Mouse (Mus musculus): ENCODE data around the gene Naa80.

Naa80 gene

DNA sequence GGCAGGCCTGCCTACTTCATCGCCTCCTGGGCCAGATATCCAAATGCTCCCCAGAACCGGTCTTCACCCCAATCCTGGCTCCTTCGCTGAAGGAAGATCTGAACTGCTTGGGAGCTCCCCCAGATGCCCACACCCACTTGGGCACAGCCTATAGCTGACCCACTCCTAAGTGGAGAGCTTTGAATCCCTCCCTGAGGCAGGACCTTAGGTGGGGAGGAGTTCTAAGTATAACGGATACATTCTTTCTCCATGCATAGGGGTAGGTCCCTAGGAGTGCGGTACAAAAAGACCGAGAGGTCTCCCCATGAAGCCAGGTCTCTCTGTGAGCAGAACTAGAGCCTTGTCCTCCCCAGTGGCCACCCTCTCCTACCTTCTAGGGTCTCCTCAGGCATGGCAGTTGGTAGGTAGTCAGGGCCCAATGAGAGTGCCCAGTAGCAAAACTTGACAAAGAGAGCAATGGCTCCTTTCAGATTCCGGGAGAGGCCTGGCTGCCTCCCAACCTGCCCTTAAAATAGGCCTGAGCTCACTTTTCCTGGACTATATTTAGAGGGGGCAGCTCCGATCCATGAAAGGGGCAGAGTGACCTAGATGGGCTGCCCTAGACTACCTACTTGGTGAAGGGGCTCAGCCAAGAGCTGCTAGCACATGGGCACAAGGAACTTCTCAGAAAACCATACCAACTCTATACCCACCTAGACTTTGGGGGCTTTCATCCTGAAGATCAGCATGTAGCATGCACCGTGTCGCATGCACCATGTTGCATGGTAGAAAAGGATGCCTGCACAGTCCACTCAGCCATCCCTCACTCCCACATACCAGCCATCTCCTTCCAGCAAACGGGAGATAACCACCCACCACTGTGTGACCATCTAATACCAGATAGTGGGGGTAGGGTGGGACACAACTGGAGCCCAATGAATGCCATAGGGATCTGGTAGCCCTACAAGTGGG is 18.2 kb downstream of the Naa80 start:
- no peak for DNase-seq (ENCODE audit: low read depth, low spot score)

DNA sequence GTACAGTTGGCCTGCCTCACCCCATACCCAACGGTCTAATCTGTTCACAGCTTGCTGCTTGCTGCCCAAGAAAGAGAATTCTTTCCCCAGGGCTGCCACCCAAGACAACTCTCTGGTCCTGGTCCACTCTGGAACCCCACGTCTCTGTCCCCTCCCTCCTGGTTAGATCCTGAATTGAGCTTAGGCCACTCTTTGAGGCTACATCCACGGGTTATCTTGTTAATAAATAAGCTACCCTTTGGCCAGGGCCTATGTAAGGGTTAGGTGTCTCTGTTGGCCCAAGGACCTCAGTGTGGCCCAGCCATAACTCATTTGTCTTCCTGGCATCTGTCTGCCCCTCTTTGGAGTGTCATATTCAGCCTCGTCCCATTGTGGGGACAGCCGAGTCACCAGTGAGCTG is 19.7 kb downstream of the Naa80 start:
- DNase-seq (ENCODE audit: low read depth, low spot score), result no peak

DNA sequence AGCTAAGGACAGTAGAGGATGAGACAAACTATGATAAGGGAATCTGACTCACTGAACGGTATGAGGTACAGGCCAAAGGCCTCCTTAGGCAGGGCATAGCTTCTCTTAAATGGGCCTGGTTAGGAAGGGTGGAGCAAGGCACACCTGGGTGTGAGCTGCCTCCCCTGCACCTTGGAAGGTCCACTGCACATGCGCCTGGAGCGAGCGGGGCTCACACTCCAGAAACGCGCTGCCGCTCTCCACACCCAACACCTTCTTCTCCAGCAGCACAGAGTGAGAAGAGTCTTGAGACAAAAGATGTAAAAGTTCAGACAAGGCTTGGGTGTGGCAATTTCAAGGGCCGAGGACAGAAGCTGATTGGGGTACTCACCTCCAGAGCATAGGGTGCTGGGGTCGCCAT is 20.7 kb downstream of the Naa80 start:
- DNase-seq (ENCODE audit: low read depth, low spot score), result no peak

DNA sequence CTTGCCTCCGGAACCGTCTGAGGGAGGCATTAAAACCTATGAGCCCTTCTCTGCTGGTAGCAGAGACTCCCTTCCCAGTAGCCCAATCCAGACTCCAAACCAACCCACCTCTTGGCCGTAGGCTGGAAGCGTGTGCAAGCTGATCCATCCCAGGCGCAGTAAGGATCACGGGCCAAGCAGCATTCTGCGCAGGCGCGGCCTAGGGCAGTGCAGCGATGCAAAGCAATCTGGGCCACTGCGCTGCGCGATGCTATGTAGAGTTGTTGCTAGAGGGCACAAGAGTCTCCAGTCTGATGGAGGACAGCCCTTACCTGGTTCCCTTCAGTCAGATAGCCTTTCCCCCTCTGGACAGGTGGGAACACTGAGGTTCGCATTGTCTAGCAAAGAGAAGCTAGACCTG is 21.2 kb downstream of the Naa80 start:
- no peak for DNase-seq (ENCODE audit: low read depth, low spot score)

DNA sequence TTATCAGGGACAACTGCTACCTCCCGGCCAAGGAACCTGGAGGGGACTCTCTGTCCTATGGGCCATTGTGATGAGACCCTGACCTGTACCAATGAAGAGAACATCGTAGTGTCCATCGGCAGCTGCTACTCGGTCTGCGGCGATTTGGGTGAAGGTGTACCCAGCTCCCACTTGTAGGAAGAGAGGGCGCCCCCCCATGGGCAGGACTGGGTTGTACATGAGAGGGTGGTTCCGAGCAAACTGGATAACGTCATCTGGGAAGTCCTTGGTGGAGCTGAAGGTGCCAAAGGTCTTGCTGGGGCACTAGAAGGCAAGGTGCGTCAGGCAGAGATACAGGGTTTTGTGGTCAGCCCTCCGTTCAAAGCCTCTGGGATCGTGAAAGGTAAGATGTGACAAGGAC is 22.1 kb downstream of the Naa80 start:
- DNase-seq (ENCODE audit: low read depth, low spot score), result no peak

DNA sequence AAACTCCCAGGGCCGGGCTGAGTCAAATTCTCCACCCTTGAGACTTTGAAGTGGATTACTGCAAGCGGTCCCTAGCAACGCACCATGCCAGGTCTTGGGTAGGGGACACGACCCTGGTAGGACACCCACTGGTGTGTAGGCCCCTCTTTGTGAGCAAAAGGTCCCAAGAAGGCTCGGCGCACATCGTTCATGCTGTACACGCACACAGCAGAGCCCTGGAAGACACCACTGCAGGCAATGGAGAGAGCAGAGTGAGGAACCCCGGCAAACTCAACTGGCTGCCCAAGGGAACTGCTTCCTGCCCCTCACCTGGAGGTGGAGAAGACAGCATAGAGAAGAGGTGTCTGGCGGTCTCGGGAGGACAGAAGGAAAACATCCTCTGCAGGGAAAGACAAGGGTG is 22.6 kb downstream of the Naa80 start:
- DNase-seq (ENCODE audit: low read depth, low spot score), result no peak

DNA sequence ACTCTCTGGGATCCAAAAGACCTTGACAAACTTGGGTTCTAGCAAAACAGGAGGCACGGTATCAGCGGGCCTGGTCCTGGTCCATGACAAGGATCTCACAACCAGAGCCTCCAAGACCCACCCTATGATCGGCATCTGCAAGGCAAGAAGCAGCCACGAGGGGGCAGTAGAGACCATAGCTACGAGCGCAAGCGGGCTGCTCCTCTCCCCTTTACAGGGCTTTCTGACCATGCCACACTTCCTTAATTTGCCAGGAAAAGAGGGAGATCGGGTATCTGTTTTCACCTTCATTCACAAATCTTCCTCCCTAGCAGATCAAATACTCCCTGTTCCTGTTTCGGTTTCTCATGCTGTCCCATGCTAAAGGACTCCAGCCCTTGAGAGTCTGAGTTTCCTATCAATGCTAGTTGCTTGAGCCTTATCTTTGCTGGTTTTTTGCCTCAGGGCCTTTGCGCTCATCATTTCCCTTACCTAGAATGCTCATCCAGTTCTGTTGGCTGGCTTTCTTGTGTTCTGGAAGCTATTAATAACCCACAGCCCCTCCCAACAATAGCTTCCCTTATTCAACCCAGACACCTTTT is 23.5 kb downstream of the Naa80 start:
- DNase-seq (ENCODE audit: low read depth, low spot score), result peak; percentile 84

DNA sequence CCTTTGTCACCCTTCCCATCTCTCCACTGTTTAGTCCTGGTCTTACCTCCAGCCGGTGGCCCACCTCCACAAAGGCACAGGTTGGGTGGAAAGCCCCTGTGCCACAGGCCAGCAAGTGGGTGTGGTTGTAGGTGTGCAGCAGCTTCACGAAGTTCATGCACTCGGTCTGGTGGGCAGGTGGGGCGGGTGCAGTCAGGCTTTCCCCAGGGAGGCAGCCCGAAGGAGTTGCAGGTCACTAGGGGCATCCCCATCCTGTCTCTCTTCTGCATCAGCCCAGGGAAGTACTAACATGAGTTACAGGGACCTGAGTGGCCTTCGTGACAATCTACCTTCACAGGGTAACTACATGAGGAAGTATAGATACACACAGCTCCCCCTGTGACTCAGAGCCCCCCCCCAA is 24.6 kb downstream of the Naa80 start:
- no peak for DNase-seq (ENCODE audit: low read depth, low spot score)

DNA sequence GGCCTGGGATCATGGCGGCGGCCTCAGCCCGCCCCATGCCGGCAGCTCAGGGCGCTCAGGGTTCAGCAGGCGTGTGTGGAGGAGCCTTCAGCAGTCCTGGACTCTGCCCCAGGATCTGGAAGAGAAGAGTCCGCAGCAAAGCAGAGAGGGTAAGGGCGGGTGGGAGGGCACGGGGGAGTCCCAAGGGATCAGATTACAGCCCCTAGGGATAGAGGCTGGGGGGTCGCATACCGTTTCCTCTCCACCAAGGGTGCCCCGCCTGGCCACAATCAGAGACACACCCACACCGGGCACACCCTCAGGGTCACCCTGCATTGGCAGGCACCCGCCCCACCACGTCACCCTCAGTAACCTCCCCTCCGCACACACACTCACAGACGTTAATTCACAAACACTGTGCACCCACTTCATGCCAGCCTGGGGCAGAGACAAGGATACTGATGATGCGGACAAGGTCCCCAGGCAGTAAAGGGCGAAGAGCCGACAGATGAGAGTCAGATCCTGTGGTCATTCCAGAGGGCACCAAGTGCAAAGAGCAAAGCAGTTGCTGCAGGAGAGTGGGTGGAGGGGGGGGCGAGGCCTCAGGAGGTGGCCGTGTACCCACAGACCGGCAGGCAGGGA is 26.5 kb downstream of the Naa80 start:
- DNase-seq (ENCODE audit: low read depth, low spot score), result no peak

DNA sequence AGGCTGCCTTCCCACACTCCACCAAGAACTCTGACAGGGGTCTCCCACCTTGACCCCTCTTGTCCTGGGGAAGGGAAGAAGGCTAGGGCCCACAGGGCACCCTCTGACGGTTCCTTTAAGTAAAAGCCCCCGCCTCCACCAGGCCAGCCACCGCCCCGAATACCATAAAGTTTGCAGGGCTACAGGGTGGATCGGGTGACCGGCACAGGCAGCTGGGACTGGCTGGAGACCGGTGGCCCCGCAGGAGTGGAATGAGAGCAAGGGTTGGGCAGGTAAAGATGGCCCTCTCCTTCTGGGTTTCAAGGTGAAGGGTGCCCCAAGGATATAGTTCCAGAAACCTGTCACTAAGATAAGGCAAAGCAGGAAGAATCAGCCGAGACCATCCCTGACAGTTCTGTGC is 27.9 kb downstream of the Naa80 start:
- no peak for DNase-seq (ENCODE audit: low read depth, low spot score)

DNA sequence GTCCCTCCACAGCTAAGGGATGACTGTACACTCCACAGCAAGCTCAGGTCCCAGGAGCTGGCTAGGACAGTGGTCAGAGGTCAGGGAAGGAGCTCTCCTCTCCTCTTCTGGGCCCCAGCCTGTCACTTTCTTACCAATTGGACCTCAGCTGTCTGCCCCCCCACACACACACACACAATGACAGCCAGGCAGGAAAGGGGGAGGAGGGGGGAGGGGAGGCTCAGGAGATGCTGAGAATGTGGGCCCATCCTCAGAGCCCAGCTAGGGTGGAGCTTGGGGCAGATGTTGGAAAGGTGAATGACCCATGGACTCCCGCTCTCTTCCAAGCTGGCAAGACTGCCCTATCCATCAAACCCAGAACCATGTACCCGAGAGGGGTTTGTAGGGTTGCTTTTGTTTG is 28.3 kb downstream of the Naa80 start:
- DNase-seq (ENCODE audit: low read depth, low spot score), result no peak

DNA sequence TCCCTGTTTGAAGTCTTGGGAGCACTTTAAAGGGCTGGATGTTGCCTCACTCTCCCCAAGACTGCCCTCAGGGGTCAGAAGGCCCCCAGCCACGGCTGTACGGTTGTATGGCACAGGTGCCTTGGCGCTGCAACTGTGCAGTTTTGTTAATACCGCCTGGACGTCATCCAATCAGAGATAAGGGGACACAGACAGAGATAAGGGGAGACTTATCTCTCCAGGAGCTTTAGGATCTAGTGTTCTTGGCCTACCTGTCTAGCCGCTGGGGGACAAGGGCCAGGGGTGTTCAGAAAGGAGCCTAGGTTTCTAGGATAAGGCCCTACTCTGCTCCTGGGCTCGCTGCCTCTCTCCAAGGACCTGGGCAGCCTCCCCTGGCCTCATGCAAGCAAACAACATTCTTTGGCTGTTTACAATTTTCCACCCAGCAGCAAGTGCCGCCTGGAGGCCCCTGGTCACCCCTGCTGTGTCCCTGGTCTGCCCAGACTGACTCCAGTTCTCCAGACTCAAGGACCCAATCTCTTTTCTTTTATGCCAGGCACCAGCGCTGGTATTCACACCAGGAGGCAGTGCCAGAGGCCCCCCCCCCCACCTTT is 29.1 kb downstream of the Naa80 start:
- DNase-seq (ENCODE audit: low read depth, low spot score), result no peak

DNA sequence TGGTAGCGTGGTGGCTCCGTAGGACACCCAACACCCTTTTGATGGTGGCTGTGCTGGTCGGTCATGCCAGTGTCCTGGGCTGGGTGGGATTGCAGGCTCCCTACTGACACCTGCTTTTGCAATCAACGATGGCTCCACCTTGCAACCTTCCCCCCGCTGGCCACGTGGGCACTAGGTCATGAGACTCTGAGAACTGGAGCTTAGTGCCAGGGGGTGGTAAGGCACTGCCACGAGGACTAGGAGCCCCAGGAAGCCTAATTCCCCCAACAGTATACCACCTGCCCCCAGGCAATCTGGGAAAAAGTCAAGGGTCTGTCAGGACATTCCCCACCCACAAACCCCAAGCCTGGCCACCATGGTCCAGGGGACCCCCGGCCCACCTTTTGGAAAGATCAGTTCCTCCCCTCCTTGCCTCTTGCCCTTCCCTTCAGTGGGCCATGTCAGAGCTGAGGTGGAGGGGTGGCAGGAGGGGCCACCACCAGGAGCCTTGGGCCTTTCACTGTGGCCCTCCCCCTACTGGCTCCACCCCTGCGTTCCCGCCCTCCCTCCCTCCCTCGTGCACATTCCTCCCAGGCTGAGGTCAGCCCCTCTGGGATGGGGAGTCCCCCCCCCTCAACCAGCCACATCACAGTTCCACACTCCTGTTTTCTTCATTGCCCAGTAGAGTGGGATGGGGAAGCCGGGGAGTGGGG is 30.2 kb downstream of the Naa80 start, which contains the start of gene Sema3b:
Gene Sema3b (minus strand): TSS at position 489 of the 692 bp plus-strand sequence.
- no peak for DNase-seq (ENCODE audit: low read depth, low spot score)

DNA sequence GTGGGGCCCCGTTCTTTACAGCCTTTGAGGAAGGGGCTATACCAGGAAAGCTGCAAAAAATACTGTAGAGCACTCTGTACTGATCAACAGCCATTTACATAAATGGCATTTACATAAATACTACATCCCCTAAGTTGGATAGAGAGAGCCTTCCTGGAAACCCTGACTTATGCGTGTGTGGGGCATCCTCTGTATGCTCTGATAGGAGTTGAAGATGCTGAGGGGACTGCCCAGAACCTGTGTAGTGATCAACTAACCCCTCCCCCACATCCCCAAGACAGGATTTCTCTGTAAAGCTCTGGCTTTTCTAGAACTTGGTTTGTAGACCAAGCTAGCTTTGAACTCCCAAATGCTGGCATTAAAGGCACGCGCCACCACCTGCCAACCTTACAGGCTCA is 30.7 kb downstream of the Naa80 start:
- DNase-seq (ENCODE audit: low read depth, low spot score), result no peak

DNA sequence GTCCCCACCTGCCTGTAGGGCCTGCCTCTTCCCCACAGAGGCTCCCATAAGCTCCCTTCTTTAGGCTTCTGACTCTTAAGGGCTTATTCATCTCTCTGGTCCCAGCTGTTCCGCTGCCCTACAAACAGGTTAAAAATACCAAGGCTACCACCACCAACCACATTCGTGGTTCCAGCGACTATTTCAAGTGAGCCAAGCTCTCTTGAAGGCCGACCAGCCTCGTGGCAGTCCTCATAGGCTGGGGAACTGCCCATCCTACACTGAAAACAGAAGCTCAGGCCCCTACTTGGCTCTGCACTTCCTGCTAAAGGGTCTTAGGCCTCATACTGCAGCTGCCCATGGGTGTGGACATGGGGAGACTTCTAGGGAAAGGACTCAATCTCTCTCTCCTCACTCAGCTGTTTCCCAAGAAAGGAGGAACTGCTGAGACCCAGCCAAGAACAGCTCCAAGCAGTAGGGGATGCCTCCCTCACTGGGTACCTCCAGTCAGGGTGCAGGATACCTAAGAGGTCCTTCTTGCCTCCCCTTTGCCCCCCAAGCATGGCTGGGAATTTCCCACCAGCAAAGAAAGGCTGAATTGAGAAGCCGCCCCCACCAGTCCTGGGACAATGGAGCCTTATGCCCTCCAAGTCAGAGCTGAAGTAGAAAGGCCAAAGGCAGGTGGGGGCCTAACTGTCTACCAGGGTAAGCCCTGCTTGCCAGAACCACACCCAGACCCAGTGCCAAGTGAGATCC is 32.9 kb downstream of the Naa80 start:
- DNase-seq (ENCODE audit: low read depth, low spot score), result no peak

DNA sequence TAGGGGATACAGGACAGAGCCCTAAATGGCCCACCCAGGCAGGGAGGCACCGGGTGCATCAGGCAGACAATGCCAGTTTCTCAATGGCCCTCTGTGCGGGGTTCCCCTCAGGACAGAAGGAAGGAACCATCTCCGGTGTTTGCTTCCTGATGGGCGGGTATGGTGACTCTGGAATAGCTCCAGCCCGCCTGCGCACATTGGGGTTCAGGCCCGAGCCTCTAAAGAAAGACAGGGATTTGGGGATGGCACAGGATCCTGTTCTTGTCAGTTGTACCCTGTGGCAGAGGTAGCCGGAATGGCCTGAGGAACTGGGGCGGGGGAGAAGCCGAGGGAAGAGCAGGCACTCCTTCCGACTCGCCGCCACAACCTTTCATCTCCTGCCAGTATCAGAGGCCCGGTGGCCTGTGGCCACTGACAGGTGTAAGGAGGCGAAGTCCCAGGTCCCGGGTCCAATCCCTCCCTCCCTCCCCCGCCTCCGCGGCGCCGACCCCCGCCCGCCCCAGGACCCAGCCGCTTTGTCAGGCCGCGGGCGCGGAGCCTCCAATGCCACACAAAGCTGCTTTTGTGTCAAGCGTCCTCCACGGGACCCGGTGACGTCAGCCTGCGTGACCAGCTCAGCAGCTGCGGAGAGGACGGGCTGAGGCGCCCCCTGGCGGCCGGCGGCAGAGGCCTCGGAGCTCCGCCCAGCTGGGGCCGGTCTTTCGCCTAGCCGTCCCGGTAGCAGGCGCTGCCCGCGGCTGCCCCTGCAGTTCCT is 33.7 kb downstream of the Naa80 start:
- DNase-seq (ENCODE audit: low read depth, low spot score), result peak; percentile 98

DNA sequence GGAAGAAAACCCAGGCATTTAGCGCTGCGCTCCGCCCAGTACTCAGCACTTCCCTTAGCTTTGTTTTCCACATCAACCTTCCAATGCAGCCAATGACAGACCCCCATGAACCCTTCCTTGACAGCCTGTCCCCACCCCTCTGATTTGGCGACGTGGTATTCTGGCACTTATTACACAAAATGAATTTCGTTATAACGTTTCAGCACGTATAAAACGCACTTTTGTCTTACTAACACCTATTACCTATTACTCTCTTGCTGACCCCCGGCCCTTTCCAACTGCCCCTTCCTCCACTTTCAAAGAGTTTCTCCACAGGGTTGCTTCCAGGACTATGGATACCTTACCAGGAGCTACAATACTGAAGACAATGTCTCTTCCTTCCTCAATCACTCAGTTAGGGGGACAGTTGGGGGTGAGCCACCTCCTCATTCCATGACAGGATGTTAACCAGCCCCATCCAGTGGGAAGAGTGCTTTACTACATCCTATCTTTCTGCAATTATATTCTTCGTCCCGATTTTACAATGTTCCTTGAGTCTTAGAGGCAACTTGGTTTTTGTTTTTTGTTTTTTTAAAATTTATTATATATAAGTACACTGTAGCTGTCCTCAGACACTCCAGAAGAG is 34.4 kb downstream of the Naa80 start:
- DNase-seq (ENCODE audit: low read depth, low spot score), result no peak

DNA sequence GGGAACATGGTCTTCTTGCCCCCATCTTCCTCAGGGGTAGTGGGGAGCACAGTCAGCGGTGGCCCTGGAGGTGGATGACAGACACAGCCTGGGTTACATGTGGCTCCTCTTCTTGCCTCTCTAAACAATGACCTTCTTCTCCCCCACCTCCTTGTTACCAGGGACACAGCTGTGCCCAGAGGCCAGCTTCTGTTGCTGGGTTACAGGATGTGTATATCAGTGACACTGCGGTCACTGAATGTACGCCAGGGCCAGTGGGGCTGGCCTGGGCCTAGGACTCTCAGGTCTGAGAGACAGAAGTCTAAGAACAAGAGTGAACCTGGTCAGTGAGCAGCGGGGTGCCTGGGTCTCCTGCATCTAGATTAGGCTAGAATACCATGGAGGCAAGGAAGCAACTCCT is 36.3 kb downstream of the Naa80 start:
- no peak for DNase-seq (ENCODE audit: low read depth, low spot score)

DNA sequence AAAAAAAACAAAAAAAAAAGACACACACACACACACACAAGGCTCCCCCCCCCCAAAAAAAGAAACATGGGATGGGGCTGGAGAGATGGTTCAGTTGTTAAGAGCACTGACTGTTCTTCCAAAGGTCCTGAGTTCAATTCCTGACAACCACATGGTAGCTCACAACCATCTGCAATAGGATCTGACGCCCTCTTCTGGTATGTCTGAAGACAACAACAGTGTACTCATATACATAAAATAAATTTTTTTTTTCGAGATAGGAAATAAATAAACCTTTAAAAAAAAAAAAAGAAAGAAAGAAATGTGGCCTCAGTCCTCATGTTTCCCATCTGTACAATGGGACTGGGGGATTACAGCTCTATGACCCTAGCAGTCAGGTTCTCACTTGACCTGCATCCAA is 38.8 kb downstream of the Naa80 start:
- no peak for DNase-seq (ENCODE audit: low read depth, low spot score)

DNA sequence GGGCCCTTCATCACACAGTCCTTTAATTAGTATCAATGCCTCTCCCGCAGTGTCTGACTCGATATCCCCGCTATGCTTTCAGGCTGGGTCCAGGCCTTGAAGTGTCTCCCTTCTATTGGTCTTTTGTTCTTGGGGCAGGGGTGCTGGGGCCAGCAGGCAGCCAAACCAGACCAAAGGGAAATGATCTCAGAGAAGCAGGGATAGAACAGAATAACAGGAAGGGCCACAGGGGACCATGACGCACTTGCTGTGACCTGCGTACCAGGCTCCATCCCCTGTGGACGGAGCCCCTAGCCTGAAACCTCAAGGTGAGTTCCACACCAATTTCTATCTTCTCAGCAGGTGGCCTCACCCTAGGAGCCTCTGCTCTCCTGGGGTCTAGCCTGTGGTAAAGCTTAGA is 39.4 kb downstream of the Naa80 start:
- no peak for DNase-seq (ENCODE audit: low read depth, low spot score)
